Mouse (Mus musculus) embryonic facial prominence, embryonic 11.5 days (tissue): ENCODE results near the gene Prkch. TPM values are rescaled to one million over a fixed set of nuclear protein-coding genes. Genes with fewer than 3 reads are reported as not detected.

Source experiments
- ATAC-seq: fragments of 200-750 bp; cut with Nextera tagmentation; replicated peaks from 2 replicates; pipeline ENCODE4 v1.8.0; 2017; ENCODE audit warnings: low read depth; ENCODE audit not compliant: insufficient number of reproducible peaks, low FRiP score, low TSS enrichment
- DNase-seq: peaks from one replicate; pipeline ENCODE4 v3.0.0-alpha.2; 2015; ENCODE audit warnings: low spot score
- H3K27ac ChIP-seq: fragments of 300-500 bp; sonication (generic); replicated peaks from 2 replicates; pipeline ENCODE4 v1.5.1; 2014; ENCODE audit warnings: mild to moderate bottlenecking, low read depth, low read length, control low read depth
- H3K27me3 ChIP-seq: fragments of 300-500 bp; sonication (generic); 2 replicates; pipeline ENCODE4 v1.6.1; 2014; ENCODE audit warnings: mild to moderate bottlenecking, low read length, moderate library complexity, mixed read lengths; ENCODE audit not compliant: control insufficient read depth, insufficient read depth
- H3K36me3 ChIP-seq: fragments of 300-500 bp; sonication (generic); replicated peaks from 2 replicates; pipeline ENCODE4 v1.6.1; 2014; ENCODE audit warnings: low read depth, mild to moderate bottlenecking, low read length, moderate library complexity, mixed read lengths; ENCODE audit not compliant: control insufficient read depth, insufficient read depth
- H3K4me1 ChIP-seq: fragments of 300-500 bp; sonication (generic); 2 replicates; pipeline ENCODE4 v1.6.1; 2014; ENCODE audit warnings: low read length, mixed read lengths; ENCODE audit not compliant: control insufficient read depth, insufficient read depth
- H3K4me2 ChIP-seq: fragments of 300-500 bp; sonication (generic); 2 replicates; pipeline ENCODE4 v1.6.1; 2014; ENCODE audit warnings: low read depth, mild to moderate bottlenecking, control low read depth, low read length, moderate library complexity
- H3K4me3 ChIP-seq: fragments of 300-500 bp; sonication (generic); 2 replicates; pipeline ENCODE4 v1.5.1; 2014; ENCODE audit warnings: low read depth, low read length, control low read depth
- H3K9ac ChIP-seq: fragments of 300-500 bp; sonication (generic); replicated peaks from 2 replicates; pipeline ENCODE4 v1.6.1; 2014; ENCODE audit warnings: mild to moderate bottlenecking, control low read depth, low read length
- H3K9me3 ChIP-seq: fragments of 300-500 bp; sonication (generic); replicated peaks from 2 replicates; pipeline ENCODE4 v1.6.1; 2016; ENCODE audit warnings: mild to moderate bottlenecking, low read length, inconsistent platforms, mixed read lengths; ENCODE audit not compliant: control insufficient read depth
- WGBS: fragments of 180-500 bp; shearing (Covaris S2); extraction: QIAGEN DNeasy Blood & Tissue Kit; methylation state at CpG from one replicate; pipeline ENCODE4 v1.1.7; 2014; 5-methylcytosine and 5-hydroxymethylcytosine counted together
- polyA plus RNA-seq: library from polyadenylated mRNA; unstranded; fragments of >200 nt; fragmentation: Nextera tagmentation; extraction: Ambion mirVana; gene quantifications from 2 replicates; pipeline ENCODE4 v1.2.1, GENCODE M21; 2014

Prkch gene
- polyA plus RNA-seq, 1 experiment from 2014 or later: 11.6 TPM

GRCm38 (mm10) chr12:73564176-73564575 lies 20.4 kb upstream of the Prkch start:
- Histone ChIP-seq H3K27ac (no peak overlapping the region), H3K36me3 (no peaks in the 10 kb centered on the region), H3K9ac (no peak overlapping the region; the same call in 1 of the 2 replicates), H3K4me1 (no peaks in the 10 kb centered on the region), H3K27me3 (no peaks in the 10 kb centered on the region), H3K9me3 (no peaks in the 10 kb centered on the region), H3K4me2 (no peak overlapping the region), H3K4me3 (no peak overlapping the region)
- DNase-seq (no peak), ATAC-seq (no peak)
- WGBS: 12% methylated on average over 10 of the region's 10 CpGs

GRCm38 (mm10) chr12:73564795-73565619 lies 19.6 kb upstream of the Prkch start:
- Histone ChIP-seq H3K4me2 (peak overlapping the region; percentile 21), H3K4me3 (peak overlapping the region; percentile 23), H3K27me3 (no peaks in the 10 kb centered on the region), H3K4me1 (no peaks in the 10 kb centered on the region), H3K9ac (no peak overlapping the region), H3K36me3 (no peaks in the 10 kb centered on the region), H3K27ac (no peak overlapping the region), H3K9me3 (no peaks in the 10 kb centered on the region)
- WGBS: 24% methylated on average over 21 of the region's 21 CpGs
- peak; percentile 84 for DNase-seq
- ATAC-seq: no peak

GRCm38 (mm10) chr12:73565620-73565969 lies 19.0 kb upstream of the Prkch start:
- Histone ChIP-seq H3K36me3 (no peaks in the 10 kb centered on the region), H3K4me2 (peak overlapping the region; percentile 21), H3K27ac (no peak overlapping the region), H3K9ac (no peak overlapping the region), H3K4me3 (no peak overlapping the region; the same call in 1 of the 2 replicates), H3K9me3 (no peaks in the 10 kb centered on the region), H3K4me1 (no peaks in the 10 kb centered on the region), H3K27me3 (no peaks in the 10 kb centered on the region)
- DNase-seq: no peak
- no peak for ATAC-seq
- WGBS: 66% methylated on average over 11 of the region's 11 CpGs

GRCm38 (mm10) chr12:73574632-73575031 lies 10.0 kb upstream of the Prkch start:
- no peaks in the 10 kb centered on the region for H3K27me3 ChIP-seq
- peak; percentile 19 for DNase-seq
- H3K4me1 ChIP-seq: no peaks in the 10 kb centered on the region; the same call in 1 of the 2 replicates
- no peak overlapping the region for H3K27ac ChIP-seq
- ATAC-seq: no peak
- H3K4me2 ChIP-seq: no peak overlapping the region
- H3K9ac ChIP-seq: no peak overlapping the region
- H3K4me3 ChIP-seq: no peak overlapping the region
- 71% methylated on average over 15 of the region's 15 CpGs for WGBS
- no peaks in the 10 kb centered on the region for H3K36me3 ChIP-seq
- H3K9me3 ChIP-seq: no peaks in the 10 kb centered on the region

GRCm38 (mm10) chr12:73578141-73578540 lies 6.5 kb upstream of the Prkch start:
- Histone ChIP-seq H3K9me3 (no peaks in the 10 kb centered on the region), H3K9ac (no peak overlapping the region), H3K4me2 (no peak overlapping the region), H3K4me3 (no peak overlapping the region), H3K36me3 (no peaks in the 10 kb centered on the region), H3K4me1 (no peaks in the 10 kb centered on the region; the same call in 1 of the 2 replicates), H3K27me3 (no peaks in the 10 kb centered on the region), H3K27ac (no peak overlapping the region)
- 74% methylated on average over 6 of the region's 6 CpGs for WGBS
- no peak for ATAC-seq
- no peak for DNase-seq

- Histone ChIP-seq H3K9ac (no peak overlapping the region), H3K4me1 (no peaks in the 10 kb centered on the region; the same call in 1 of the 2 replicates), H3K27me3 (peaks cover 3% of the 10 kb centered on the region; the same call in 1 of the 2 replicates), H3K27ac (no peak overlapping the region), H3K9me3 (no peaks in the 10 kb centered on the region), H3K4me3 (no peak overlapping the region), H3K4me2 (no peak overlapping the region), H3K36me3 (no peaks in the 10 kb centered on the region)
- ATAC-seq (no peak), DNase-seq (no peak)
- WGBS: 81% methylated on average over 7 of the region's 7 CpGs
These were observed 3.8 kb upstream of the Prkch start for GRCm38 (mm10) chr12:73580811-73581210.

GRCm38 (mm10) chr12:73583318-73583717 lies 1.3 kb upstream of the Prkch start:
- no peak for DNase-seq
- Histone ChIP-seq H3K27ac (no peak overlapping the region), H3K27me3 (peaks cover 6% of the 10 kb centered on the region; the same call in 1 of the 2 replicates), H3K4me2 (no peak overlapping the region), H3K4me3 (no peak overlapping the region), H3K4me1 (no peaks in the 10 kb centered on the region; the same call in 1 of the 2 replicates), H3K9me3 (no peaks in the 10 kb centered on the region), H3K9ac (no peak overlapping the region), H3K36me3 (no peaks in the 10 kb centered on the region)
- 71% methylated on average over 9 of the region's 9 CpGs for WGBS
- ATAC-seq: no peak
